8 mouse cellular contexts compared by ENCODE assay signal in the genomic region with DNA sequence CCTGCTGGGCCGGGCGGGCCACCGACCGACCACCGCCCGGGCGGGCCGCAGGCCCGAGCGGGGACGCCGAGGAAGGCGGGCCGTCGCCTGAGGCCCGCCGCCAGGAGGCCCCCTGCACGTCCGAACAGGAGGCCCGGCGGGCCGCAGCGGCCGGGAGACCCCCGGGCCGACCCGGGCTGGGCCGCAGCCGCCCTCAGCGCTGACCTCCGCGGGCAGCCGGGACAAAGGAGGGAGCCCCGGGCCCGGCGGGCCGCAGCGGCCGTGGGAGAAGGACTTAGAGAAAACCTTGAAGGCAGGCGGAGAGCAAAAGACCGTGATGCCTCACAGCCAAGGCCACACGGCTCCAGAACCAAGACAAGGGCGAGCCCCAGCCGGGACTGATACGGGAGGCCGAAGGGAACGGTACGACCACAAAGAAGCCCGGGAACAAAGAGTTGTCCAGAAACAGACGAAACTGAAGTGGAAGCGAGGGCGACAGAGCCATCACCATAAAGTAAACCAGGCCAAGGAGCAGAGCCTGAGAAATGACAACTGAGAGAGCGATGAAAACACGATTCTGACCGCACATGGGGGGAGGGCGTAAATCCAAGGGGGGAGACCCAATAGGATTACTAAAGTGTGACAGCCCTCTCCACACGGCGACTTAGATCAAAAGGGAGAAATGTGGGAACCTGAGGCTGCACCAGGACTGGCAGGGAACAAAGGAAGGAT. TPM values are rescaled to one million over a fixed set of nuclear protein-coding genes. Genes with fewer than 3 reads are reported as not detected.
DNase-seq lines count a peak whose midpoint lies in the region; ATAC-seq and TF ChIP-seq lines count a peak whose summit lies in the region.

No protein-coding gene starts in this region.

- H3K27me3 ChIP-seq in erythroblast, embryonic 14.5 days (ENCODE audit: control insufficient read depth), result peaks cover 16% of the 10 kb centered on the region
- no peaks in the 10 kb centered on the region for H3K27me3 ChIP-seq in hindbrain, postnatal 0 days (ENCODE audit: insufficient read depth, low read length)
- H3K27me3 ChIP-seq in liver, embryonic 15.5 days, result 0 out of 2 replicates have a peak, but pooled peaks cover 4% of the 10 kb centered on the region
- no peaks in the 10 kb centered on the region for H3K27me3 ChIP-seq in neural tube, embryonic 15.5 days (replicated peaks)

- ATAC-seq in hindbrain, postnatal 0 days, result peak; percentile 41
- peak; percentile 30 for ATAC-seq in liver, embryonic 15.5 days (ENCODE audit: insufficient read depth)
- ATAC-seq in neural tube, embryonic 15.5 days (ENCODE audit: low FRiP score), result peak; percentile 1; the same call in 1 of the 2 replicates

- H3K4me3 ChIP-seq in erythroblast, embryonic 14.5 days (replicated peaks), result peak overlapping the region; percentile 87
- peak overlapping the region; percentile 82 for H3K4me3 ChIP-seq in hindbrain, postnatal 0 days (ENCODE audit: low read length)
- peak overlapping the region; percentile 95 for H3K4me3 ChIP-seq in liver, embryonic 15.5 days (replicated peaks)
- peak overlapping the region; percentile 75 for H3K4me3 ChIP-seq in neural tube, embryonic 15.5 days (replicated peaks)

- peak overlapping the region; percentile 94 for H3K27ac ChIP-seq in hindbrain, postnatal 0 days
- H3K27ac ChIP-seq in liver, embryonic 15.5 days (replicated peaks), result peak overlapping the region; percentile 99
- peak overlapping the region; percentile 95 for H3K27ac ChIP-seq in neural tube, embryonic 15.5 days (replicated peaks)

- H3K4me2 ChIP-seq in hindbrain, postnatal 0 days (ENCODE audit: low read depth, low read length), result peak overlapping the region; percentile 81
- H3K4me2 ChIP-seq in liver, embryonic 15.5 days, result peak overlapping the region; percentile 99
- H3K4me2 ChIP-seq in neural tube, embryonic 15.5 days, result peak overlapping the region; percentile 85

- H3K4me1 ChIP-seq in erythroblast, embryonic 14.5 days (ENCODE audit: control insufficient read depth), result peaks cover 55% of the 10 kb centered on the region
- H3K4me1 ChIP-seq in hindbrain, postnatal 0 days (ENCODE audit: insufficient read depth, low read length), result peaks cover 21% of the 10 kb centered on the region
- H3K4me1 ChIP-seq in liver, embryonic 15.5 days (replicated peaks), result peaks cover 59% of the 10 kb centered on the region
- peaks cover 66% of the 10 kb centered on the region for H3K4me1 ChIP-seq in neural tube, embryonic 15.5 days

- no peak for TF ChIP-seq CTCF in hindbrain, postnatal 0 days (IDR thresholded peaks at IDR 0.05; ENCODE audit: low read depth)

- under 1% methylated on average over 53 of the region's 58 CpGs for WGBS in hindbrain, postnatal 0 days
- WGBS in liver, embryonic 15.5 days (ENCODE audit: insufficient replicate concordance), result 1% methylated on average over 53 of the region's 58 CpGs
- WGBS in neural tube, embryonic 15.5 days, result under 1% methylated on average over 53 of the region's 58 CpGs

- peak; percentile 42 to 44 for DNase-seq in cerebellum, postnatal 14 days
- no peak for DNase-seq in cerebellum, adult 18-20 months
- peak; percentile 72 for DNase-seq in NIH3T3 (ENCODE audit: low read depth)
- peak; percentile 56 for DNase-seq in hindbrain, postnatal 0 days (ENCODE audit: low spot score)
- no peak for DNase-seq in thymus, postnatal 4 days

- H3K9ac ChIP-seq in hindbrain, postnatal 0 days (replicated peaks; ENCODE audit: low read length), result peak overlapping the region; percentile 95
- H3K9ac ChIP-seq in liver, embryonic 15.5 days, result peak overlapping the region; percentile 95
- peak overlapping the region; percentile 83 for H3K9ac ChIP-seq in neural tube, embryonic 15.5 days (replicated peaks)

- H3K36me3 ChIP-seq in erythroblast, embryonic 14.5 days (ENCODE audit: control insufficient read depth), result peaks cover 9% of the 10 kb centered on the region
- H3K36me3 ChIP-seq in hindbrain, postnatal 0 days (ENCODE audit: insufficient read depth, low read length), result no peaks in the 10 kb centered on the region
- H3K36me3 ChIP-seq in liver, embryonic 15.5 days (replicated peaks), result no peaks in the 10 kb centered on the region
- no peaks in the 10 kb centered on the region for H3K36me3 ChIP-seq in neural tube, embryonic 15.5 days

- H3K9me3 ChIP-seq in erythroblast, embryonic 14.5 days (ENCODE audit: control insufficient read depth, low read length), result no peaks in the 10 kb centered on the region
- no peaks in the 10 kb centered on the region for H3K9me3 ChIP-seq in hindbrain, postnatal 0 days (ENCODE audit: low read length)
- no peaks in the 10 kb centered on the region for H3K9me3 ChIP-seq in liver, embryonic 15.5 days (replicated peaks)
- H3K9me3 ChIP-seq in neural tube, embryonic 15.5 days (replicated peaks), result no peaks in the 10 kb centered on the region

RNA-seq across cellular contexts. Expression of a gene that starts 19.1 kb away (rescaled TPM):
- 4.9 and 5.5 TPM in 2 replicates for polyA plus RNA-seq in erythroblast, embryonic 14.5 days (2012)
- 243 and 269 TPM in 2 replicates for total RNA-seq in hindbrain, postnatal 0 days (2014; rRNA removed)
- 57.3 and 57.8 TPM in 2 replicates for polyA plus RNA-seq in hindbrain, postnatal 0 days (2015; fragmentation: Nextera tagmentation; extraction: Ambion mirVana)
- polyA plus RNA-seq in liver, embryonic 15.5 days (2015; fragmentation: Nextera tagmentation; extraction: Ambion mirVana), result 8.4 and 9.6 TPM in 2 replicates
- 57.6 and 62.6 TPM in 2 replicates for polyA plus RNA-seq in neural tube, embryonic 15.5 days (2015; fragmentation: Nextera tagmentation; extraction: Ambion mirVana)

RNA-seq across cellular contexts. Expression of a gene that starts 52.9 kb away (rescaled TPM):
- 8.9 and 13.5 TPM in 2 replicates for polyA plus RNA-seq in erythroblast, embryonic 14.5 days (2012)
- total RNA-seq in hindbrain, postnatal 0 days (2014; rRNA removed), result 107 and 129 TPM in 2 replicates
- polyA plus RNA-seq in hindbrain, postnatal 0 days (2015; fragmentation: Nextera tagmentation; extraction: Ambion mirVana), result 651 and 656 TPM in 2 replicates
- 144 and 157 TPM in 2 replicates for polyA plus RNA-seq in liver, embryonic 15.5 days (2015; fragmentation: Nextera tagmentation; extraction: Ambion mirVana)
- 474 and 561 TPM in 2 replicates for polyA plus RNA-seq in neural tube, embryonic 15.5 days (2015; fragmentation: Nextera tagmentation; extraction: Ambion mirVana)

Comparison
In these comparisons a context has a peak if more than half of its experiments do, and no peak if none do; other contexts are left out.
1. DNase-seq: peak in cerebellum, postnatal 14 days (2 of 2), NIH3T3 (single experiment) and hindbrain, postnatal 0 days (single experiment); none in cerebellum, adult 18-20 months (0 of 2) and thymus, postnatal 4 days (single experiment).
2. RNA of a gene that starts 52.9 kb away (polyA plus RNA-seq): 651 to 656 TPM in hindbrain, postnatal 0 days, 474 to 561 TPM in neural tube, embryonic 15.5 days and 144 to 157 TPM in liver, embryonic 15.5 days; 8.9 to 13.5 TPM in erythroblast, embryonic 14.5 days; every median in the first group is over 10 times any median in the second.
3. Peak in every context shown above with its lines, with median percentiles within 50 percentile points of each other: H3K4me3 ChIP-seq, ATAC-seq, H3K27ac ChIP-seq, H3K4me2 ChIP-seq and H3K9ac ChIP-seq.